Mouse (Mus musculus): ENCODE data around the gene Lhfpl5.
"Not testable (repeated sequence)": the region's sequence is repeated elsewhere in the genome, so short reads cannot be mapped to it uniquely, and the experiment has no call there.

Gene Lhfpl5

DNA sequence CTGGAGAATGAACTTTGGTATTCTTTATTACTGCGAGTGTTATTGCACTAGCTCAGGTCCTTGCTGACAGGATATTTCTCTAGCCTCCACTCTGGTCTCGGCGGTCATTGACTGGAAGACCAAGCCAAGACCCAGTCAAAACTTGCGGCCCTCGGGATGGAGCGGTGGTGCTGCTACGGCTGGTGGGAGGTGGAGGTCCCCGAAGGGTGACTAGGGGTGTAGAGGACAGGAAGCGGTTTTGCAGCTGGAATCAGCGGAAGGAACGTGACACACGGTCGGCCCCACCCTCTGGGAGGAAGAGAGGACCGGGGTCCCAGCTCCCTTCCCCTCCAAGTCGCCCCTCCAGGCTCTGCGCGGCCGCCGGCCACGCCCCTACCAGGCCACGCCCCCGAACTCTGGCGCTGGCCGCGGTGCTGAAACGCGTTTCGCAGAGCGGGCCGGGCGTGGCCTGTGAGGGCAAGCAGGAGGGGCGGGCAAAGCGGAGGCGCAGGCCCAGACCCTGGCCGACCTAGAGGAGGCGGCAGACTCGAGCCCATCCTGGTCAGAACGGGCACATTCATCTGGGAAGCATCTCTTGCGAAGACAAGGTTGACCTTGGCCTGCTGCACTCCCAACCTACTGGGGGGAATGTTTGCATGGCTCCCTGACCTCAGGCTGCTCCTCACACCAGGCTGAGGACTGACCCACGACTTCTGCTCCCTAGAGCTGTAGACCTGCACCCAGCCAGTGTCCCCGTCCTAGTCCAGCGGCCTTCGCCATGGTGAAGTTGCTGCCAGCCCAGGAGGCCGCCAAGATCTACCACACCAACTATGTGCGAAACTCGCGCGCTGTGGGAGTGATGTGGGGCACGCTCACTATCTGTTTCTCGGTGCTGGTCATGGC lies at the start of gene Lhfpl5:
Lhfpl5 (plus strand) TSS at position 398 of the 882 bp plus-strand sequence.
- in situ Hi-C loops (cut with MboI, MseI), result loop anchor here (10.0 kb wide), 1 partner anchor 1079 kb away; no protein-coding TSS in a partner anchor

DNA sequence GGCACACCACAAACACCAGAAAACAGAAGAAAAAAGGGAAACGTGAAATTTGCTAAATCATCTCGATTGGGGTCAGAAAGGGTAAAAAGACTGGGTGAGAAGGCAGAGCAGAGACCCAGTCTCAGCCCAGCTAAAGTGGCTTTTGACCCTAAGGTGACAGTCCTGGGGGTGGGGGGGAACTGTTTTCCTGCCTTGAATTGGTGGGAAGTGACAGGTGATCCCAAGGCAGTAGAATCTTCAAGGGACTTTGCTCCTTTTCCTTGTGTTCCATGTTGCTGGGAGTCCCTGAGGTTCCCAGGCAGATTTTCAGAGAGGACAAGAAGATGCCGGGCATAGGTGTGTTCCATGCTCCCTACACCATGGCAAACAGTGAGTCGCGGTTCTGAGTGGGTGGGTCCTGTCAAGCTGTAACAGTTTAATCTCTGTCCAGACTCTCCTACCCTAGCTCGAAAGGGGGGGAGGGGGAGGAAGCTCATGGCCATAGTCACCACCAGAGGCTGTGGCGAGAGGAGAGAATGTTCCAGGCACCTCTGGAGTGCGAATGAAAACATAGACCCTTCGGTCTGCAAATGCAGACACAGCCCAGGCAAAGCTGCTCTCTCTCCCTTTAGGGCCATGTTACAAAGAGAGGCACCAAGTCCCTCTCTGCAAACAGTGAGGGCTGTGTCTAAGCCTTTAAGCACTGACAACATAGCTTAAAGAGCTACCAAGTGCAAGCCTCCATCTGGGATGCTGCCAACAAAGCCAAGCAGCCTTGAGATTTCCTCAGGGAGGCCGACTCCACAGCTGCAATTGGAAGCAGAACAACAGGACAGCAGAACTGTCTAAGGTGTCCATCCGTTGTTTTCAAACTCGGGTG lies 48.0 kb upstream of the Lhfpl5 start:
- in situ Hi-C loops (cut with MboI, MseI), result no loop called here

- in situ Hi-C loops (cut with MboI, MseI), result no loop called here
Measured at GRCm38 (mm10) chr17:28528043-28528351, 47.4 kb upstream of the Lhfpl5 start.

DNA sequence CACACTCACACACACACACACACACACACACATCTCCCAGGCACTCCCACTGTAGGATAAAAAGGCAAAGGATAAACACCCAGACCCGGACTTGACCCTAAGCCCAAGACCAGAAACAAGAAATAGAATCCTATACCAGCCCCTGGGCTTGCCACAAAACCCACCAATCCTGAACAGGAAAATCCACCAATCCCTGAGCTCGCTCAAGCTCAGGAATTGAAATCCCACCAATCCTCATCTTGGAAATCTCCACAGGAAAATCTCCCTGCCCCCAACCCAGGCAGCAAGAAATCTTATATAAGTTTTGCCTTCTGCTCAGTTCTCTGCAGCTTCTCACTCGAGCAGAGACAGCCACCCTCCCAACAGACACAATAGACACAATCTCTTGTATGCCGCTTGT lies 46.3 kb upstream of the Lhfpl5 start:
- in situ Hi-C loops (cut with MboI, MseI), result no loop called here

DNA sequence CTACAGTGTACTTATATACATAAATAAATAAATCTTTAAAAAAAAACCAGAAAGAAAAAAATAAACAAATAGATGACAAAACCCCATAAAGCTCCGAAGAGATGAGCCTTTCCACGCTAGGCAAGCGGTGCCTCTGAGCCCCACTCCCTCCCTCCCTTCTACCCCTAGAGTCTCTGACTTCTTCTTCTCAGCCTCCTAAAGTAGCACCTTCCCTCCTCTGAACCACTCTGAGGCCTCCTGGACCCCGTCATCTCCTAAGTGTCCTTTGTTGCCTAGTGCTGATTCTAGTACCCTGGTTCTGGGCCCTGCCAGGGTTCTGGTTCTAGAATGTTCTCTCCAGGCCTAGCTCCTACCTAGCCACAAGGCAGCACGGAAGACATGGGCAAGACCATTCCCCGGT lies 44.9 kb upstream of the Lhfpl5 start, which contains the start of gene Armc12:
Armc12 (plus strand) TSS at position 301 of the 400 bp plus-strand sequence.
- in situ Hi-C loops (cut with MboI, MseI), result no loop called here

GRCm38 (mm10) chr17:28531946-28532345 lies 43.5 kb upstream of the Lhfpl5 start:
- in situ Hi-C loops (cut with MboI, MseI), result no loop called here

GRCm38 (mm10) chr17:28532557-28532956 lies 42.9 kb upstream of the Lhfpl5 start:
- in situ Hi-C loops (cut with MboI, MseI), result no loop called here

GRCm38 (mm10) chr17:28533327-28533726 lies 42.1 kb upstream of the Lhfpl5 start:
- in situ Hi-C loops (cut with MboI, MseI), result no loop called here

DNA sequence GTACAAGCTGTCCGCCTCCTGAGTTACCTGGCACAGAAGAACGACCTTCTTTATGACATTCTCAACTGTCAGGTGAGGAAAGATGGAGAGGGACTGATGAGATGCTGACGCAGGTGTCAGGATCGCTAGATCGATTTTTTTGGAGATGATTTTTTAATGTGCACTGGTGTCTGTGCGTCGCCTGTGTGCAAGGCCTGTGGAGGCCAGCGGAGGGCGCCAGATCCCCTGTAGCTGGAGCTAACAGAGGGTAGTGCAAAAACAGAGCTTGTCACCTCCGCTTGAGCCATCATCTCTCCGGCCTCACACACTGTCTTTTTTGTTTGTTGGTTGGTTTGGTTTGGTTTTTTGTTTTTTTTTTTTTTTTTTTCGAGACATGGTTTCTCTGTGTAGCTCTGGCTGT lies 37.6 kb upstream of the Lhfpl5 start:
- in situ Hi-C loops (cut with MboI, MseI), result loop anchor here (5.0 kb wide), 2 partner anchors 76 to 151 kb away; no protein-coding TSS in a partner anchor

DNA sequence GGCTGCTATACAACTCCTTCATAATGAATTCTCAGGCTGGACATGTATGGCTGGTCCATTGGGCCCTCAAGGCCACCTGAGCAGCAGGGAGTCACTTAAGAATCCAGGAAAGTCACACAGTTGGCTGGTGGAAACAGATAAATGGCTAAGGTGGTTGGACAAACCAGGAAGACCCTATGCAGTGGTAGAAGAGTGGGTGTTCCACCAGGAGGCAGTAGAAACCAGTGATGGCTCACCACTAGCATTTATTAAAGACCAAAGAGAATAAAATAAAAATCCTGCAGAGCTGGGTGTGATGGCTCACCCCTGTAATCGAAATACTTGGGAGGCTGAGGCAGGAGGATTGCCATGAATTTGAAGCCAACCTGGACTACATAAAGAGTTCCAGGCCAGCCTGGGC lies 28.5 kb upstream of the Lhfpl5 start:
- in situ Hi-C loops (cut with MboI, MseI), result no loop called here

DNA sequence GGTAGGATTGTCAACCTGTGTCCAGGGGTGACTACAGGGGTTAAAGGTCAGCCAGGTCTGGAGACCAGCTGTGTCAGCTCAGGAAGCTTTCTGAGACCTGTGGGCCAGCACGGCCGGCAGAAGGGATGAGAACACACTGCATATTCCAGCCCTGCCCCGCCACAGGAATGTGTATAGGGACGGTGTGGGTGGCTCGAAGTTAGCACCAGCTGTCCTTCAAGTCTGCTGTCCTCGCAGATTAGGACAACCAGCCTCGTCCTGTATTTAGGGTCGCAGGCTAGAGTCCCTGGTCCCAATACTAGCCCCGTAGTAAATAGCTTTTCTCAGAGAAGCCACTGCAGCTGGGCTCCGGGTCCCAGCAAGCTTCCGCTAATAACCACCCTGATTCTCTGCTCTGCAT lies 26.9 kb upstream of the Lhfpl5 start:
- in situ Hi-C loops (cut with MboI, MseI), result no loop called here

GRCm38 (mm10) chr17:28549111-28549510 lies 26.3 kb upstream of the Lhfpl5 start, which contains the start of gene Clpsl2:
TSS of gene Clpsl2 (plus strand) at chr17:28549411.
- in situ Hi-C loops (cut with MboI, MseI), result no loop called here

DNA sequence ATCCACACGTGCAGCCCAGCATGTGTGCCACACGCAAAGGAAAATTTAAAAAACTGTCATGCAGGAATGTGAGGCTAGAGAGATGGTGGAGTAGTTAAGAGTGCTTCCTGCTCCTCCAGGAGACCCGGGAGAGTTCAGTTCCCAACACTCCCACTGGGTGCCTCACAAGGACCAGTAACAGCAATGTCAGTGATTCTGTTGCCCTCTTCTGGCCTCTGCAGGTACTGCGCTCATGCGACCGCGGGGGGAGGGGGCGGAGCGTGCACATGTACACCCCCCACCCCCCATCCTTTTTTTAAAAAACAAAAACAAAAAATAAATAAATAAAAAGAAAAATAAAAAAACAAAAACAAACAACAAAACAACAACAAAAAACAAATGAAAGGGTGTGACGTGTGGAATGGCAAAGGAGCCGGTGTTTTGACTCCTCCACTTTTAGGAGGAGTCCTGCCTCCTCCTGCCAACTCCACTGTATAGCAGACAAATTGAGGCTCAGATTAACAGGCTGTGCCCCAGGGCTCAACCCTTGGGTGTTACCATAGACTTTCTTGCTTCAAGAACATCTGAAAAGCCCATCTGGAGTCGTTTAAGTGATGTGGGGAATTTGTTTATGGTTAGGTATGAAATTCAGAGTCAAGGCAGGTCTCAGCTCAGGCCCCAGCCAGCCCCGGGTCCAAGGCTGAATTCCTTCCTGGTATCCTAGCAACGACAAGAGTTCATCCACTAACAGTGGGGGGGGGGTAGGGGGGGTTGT lies 22.2 kb upstream of the Lhfpl5 start:
- in situ Hi-C loops (cut with MboI, MseI), result no loop called here

GRCm38 (mm10) chr17:28554021-28554420 lies 21.4 kb upstream of the Lhfpl5 start:
- in situ Hi-C loops (cut with MboI, MseI), result not testable (repeated sequence)

DNA sequence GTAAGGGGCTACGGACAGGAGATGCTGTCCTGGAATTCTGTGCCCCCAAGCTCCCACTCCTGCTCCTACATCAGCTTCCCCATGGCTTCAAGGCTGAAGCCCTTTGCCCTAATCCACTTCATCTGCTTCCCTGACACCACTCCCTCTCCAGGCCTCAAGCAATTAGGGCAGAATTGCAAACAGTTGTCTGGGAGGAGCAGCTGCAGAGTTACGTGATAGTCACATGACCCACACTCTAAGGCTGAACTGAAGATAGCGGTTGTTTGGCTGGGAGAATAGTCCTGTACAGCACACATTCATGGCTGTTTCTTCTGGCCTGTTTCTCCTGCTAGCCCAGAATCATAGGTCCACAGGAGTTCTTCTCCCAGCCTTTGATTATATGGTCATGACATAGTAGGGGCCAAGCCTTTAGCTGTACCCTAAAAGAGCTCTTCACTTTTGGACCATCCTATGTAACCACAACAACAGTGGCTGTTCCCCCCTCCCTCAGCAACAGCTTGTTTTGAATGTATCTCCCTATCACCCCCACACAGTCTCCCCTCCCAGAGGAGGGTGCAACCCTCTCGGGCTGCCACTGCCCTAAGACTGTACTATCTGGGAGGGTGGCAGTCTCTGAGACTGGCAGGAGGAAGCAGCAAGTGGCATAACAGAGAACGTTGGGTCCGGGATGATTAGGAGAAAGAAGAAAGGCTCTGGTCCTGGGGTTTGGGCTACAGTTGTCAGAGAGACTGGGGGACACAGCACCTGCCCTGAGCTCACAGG lies 18.6 kb upstream of the Lhfpl5 start:
- in situ Hi-C loops (cut with MboI, MseI), result no loop called here

DNA sequence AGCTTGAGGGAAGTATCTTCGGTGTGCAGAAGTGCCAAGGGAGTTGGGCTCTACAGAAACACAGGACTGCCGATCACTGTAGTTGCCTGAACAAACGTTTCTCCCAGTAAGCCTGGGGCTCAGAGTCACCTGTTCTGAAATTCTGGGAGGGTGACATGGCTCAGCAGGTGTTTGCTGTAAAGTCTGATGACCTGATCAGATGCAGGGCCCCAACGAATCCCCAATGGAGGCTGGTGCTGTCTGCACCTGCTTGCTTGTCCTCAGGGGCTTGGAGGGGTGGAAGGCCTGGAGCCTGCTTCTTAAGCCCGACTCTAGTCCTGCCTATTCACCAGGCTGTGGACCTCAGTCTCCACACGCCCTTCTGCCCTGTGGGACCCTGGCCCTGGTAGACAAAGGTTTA lies 17.7 kb upstream of the Lhfpl5 start:
- in situ Hi-C loops (cut with MboI, MseI), result no loop called here

- in situ Hi-C loops (cut with MboI, MseI), result no loop called here
Measured at GRCm38 (mm10) chr17:28560598-28560997, 14.8 kb upstream of the Lhfpl5 start, which contains the start of gene Clps. TSS of gene Clps (minus strand) at chr17:28560766.

- in situ Hi-C loops (cut with MboI, MseI), result no loop called here
Measured at GRCm38 (mm10) chr17:28561613-28562012, 13.8 kb upstream of the Lhfpl5 start.

GRCm38 (mm10) chr17:28565181-28565580 lies 10.3 kb upstream of the Lhfpl5 start:
- in situ Hi-C loops (cut with MboI, MseI), result no loop called here

GRCm38 (mm10) chr17:28567541-28567940 lies 7.9 kb upstream of the Lhfpl5 start:
- in situ Hi-C loops (cut with MboI, MseI), result no loop called here

DNA sequence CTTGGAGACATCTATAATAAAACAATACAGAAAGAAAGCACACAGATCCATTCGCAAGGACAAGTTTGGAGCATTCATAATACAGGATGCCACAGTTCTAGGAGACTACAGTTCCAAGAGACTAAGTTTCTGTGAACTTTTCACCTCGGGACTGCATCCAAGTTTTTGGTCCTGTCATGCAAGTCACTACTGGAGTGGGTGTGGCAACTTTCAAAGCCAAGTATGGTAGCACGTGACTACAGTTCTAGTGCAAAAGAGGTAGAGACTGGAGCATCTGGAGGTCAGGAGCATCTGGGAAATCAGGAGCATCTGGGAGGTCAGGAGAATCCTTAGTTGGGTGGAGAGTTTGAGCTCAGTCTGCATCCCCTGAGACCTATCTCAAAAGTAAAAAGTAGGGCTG lies 3.6 kb upstream of the Lhfpl5 start:
- in situ Hi-C loops (cut with MboI, MseI), result loop anchor here (10.0 kb wide), 1 partner anchor 1083 kb away; no protein-coding TSS in a partner anchor
